Mouse (Mus musculus): ENCODE results near the gene Olfr611.
"Not testable (repeated sequence)": the region's sequence is repeated elsewhere in the genome, so short reads cannot be mapped to it uniquely, and the experiment has no call there.

The Olfr611 gene

DNA sequence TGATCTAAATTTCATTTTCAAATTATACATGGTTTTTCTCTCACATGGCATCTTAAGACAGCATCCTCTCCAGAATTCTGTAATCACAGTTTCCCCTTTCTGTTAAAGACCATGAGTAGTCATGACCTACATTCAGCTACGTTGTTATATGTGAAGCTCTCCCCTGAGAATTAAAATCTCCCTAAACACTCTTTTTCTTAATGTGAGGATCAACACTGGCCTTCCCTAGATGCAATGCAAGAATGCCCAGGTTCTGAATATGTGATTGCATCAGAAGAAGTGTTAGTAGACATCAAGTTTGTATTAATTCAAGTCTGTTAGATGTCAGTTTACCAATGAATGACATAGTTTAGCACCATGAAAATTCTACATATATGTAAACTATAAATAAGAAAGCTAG, at the start of gene Olfr611:
TSS of gene Olfr611 (minus strand) at position 101 of the 400 bp plus-strand sequence.
- DNase-seq (ENCODE audit: low spot score): not testable (repeated sequence)

DNA sequence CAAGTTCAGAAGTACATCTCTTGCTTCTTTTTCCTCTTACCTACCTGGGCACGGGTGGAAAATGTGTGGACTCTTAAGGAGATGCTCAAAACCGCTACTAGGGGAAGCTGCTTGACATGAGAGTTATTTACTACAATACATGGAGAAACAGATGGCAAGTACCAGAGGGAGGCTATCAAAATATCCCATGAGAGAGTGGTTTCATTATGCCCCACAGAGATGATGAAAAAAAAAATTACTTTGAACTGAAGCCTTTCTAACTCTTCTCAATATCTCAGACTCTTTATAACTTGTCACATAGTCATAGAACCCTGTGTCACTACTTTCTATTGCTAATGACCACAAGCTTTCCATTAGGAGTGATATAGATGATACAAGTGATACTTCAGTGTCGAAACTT, 48.4 kb upstream of the Olfr611 start, which contains the start of gene Olfr616:
TSS of gene Olfr616 (minus strand) at position 101 of the 400 bp plus-strand sequence.
- no peak for DNase-seq (ENCODE audit: low spot score)

GRCm38 (mm10) chr7:103555779-103556178, 35.1 kb upstream of the Olfr611 start, which contains the start of gene Olfr615:
TSS of gene Olfr615 (plus strand) at chr7:103556079.
- DNase-seq (ENCODE audit: low spot score): no peak

- DNase-seq (ENCODE audit: low spot score): no peak
Measured at GRCm38 (mm10) chr7:103547774-103548173, 27.1 kb upstream of the Olfr611 start, which contains the start of gene Olfr613. TSS of gene Olfr613 (plus strand) at chr7:103548074.

DNA sequence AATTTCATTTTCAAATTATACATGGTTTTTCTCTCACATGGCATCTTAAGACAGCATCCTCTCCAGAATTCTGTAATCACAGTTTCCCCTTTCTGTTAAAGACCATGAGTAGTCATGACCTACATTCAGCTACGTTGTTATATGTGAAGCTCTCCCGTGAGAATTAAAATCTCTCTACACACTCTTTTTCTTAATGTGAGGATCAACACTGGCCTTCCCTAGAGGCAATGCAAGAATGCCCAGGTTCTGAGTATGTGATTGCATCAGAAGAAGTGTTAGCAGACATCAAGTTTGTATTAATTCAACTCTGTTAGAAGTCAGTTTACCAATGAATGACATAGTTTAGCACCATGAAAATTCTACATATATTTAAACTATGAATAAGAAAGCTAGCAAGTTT, 22.0 kb upstream of the Olfr611 start, which contains the start of gene Olfr612:
TSS of gene Olfr612 (minus strand) at position 101 of the 400 bp plus-strand sequence.
- DNase-seq (ENCODE audit: low spot score): not testable (repeated sequence)

DNA sequence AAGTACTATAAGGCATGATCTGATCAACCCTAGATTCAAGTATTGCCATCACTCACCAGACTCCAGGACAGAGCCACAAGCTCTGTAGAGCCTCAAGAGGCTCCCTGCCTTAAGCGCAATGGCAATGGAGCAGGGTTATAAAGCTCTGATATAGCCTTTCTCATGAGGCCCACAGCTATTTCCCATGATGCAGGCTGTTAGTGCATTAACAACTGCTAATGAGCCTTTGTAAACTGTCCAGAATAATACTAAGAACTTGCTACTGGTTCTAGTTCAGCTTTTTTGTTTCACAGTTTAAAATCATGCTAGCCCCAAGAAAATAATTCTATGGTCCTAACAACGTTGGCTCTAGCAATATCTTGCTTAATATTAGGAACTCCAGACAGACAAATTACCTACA, 8.6 kb downstream of the Olfr611 start, which contains the start of gene Olfr610:
TSS of gene Olfr610 (minus strand) at position 101 of the 400 bp plus-strand sequence.
- no peak for DNase-seq (ENCODE audit: low spot score)

DNA sequence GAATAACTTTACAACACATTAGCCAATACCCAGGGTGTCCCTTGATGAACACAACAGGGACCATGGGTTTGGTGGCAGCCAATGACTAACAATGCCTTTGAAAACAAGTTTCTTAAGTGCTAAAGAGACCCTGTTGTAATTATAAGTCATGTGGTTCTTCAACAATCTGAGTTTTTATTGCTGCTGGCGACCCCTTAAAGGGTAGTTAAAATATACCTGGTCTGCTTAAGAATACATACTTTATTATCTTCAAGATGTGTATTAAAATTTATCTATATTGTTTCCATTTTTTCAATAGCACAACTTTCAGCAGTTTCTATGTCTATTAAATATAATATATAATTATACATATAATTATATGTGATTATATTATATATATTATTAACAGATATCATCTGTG, 22.7 kb downstream of the Olfr611 start, which contains the start of gene Olfr609:
TSS of gene Olfr609 (minus strand) at position 101 of the 400 bp plus-strand sequence.
- no peak for DNase-seq (ENCODE audit: low spot score)

- DNase-seq (ENCODE audit: low spot score): not testable (repeated sequence)
Measured at GRCm38 (mm10) chr7:103477106-103477505, 43.5 kb downstream of the Olfr611 start.

DNA sequence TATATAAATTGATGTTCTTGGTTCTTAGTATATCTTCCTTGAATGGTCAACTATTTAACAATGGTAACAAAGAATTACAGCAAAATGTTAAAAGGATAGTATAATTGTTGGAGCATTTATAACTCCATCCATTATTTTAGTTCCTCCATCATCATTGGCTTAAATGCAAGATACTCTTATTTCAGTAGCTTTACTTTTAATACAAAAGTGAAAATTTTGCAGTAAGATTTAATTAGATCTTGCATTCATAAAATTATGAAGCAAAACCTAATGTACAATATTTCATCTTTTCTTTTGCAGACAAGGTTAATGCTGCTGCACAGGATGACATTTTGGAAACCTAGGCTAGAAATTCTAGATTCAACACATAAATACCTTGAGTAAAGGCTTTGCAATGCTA, 51.1 kb downstream of the Olfr611 start, which contains the start of gene Olfr608:
TSS of gene Olfr608 (plus strand) at position 301 of the 400 bp plus-strand sequence.
- no peak for DNase-seq (ENCODE audit: low spot score)
